Mouse (Mus musculus) left cerebral cortex, postnatal 25 days (tissue): Measurements from ENCODE around the gene Bax. TPM values are rescaled to one million over a fixed set of nuclear protein-coding genes. Genes with fewer than 3 reads are reported as not detected.

Experiments used
- DNase-seq, 2 experiments: peaks; one replicate each; pipeline ENCODE4 v3.0.0; 2022; ENCODE audit warnings: low spot score in 2 of 2, mixed read lengths in 1 of 2
- intact Hi-C: fragments of 180-260 bp; cut with DNase I; formaldehyde crosslinking; loops from one replicate; pipeline ENCODE4 v1.15.1; 2025
- total RNA-seq, 2 experiments: library from RNA; stranded (reverse); gene quantifications; 2 replicates each; pipeline ENCODE4 v1.2.3; 2021

Bax gene
- total RNA-seq, 2 experiments from 2014 or later, result 67.0 to 69.8 TPM

- intact Hi-C loops, result loop anchor here (10.0 kb wide), 1 partner anchor 245 kb away; the partner anchor contains the start of gene Dbp
- peak; percentile 94 to 99 for DNase-seq
These were observed 7.0 kb downstream of the Bax start, which contains the start of gene Ftl1 for GRCm38 (mm10) chr7:45459564-45460140. Gene Ftl1 (minus strand): TSS chr7:45459884.

GRCm38 (mm10) chr7:45458748-45459563 is 7.7 kb downstream of the Bax start:
- intact Hi-C loops, result no loop called here
- peak; percentile 70 to 80 for DNase-seq

DNA sequence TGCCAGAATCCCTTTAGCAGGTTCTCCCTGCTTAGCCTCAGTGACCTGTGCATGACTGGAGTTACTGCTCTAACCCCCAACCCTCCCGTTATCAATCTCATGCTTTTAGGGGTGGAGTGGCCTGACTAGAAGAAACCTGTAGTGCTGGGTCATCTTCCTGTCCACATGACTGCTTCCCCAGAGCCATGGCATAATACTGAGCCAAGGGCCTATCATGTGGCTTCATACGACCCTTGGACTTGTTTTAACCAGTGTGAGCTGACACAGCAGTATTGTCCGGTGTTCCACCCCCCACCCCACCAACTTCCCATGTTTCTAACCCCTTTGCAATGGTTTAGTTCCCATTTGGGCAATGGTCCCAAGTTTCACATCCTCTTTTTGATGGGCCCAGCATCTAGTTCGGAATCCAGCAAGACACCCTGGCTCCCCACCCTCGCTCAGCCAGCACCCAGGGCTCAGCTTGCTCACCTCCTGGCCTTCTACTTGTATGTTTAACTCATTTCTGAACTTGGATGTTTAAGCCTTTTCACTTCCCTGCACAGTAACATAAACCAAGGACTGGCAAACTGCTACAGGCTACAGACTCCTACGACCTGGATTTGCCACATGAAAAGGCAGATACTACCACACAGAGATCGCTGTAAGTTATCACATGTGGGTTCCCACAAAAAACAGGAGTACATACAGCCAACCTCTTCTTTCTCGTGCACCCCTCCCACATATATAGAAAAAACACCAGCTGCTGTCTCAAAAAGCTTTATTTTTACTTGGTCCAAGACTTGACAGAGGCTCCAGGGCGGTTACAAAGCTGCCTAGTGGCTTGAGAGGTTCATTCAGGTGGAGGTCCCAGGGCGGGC is 9.3 kb downstream of the Bax start:
- peak in 1 of 2 experiments; percentile 55 for DNase-seq
- intact Hi-C loops, result no loop called here

- DNase-seq, result no peak
- intact Hi-C loops, result no loop called here
These were observed 9.9 kb downstream of the Bax start for GRCm38 (mm10) chr7:45456721-45457203.

- DNase-seq, result no peak
- intact Hi-C loops, result no loop called here
These were observed 10.6 kb downstream of the Bax start for GRCm38 (mm10) chr7:45455932-45456696.

- intact Hi-C loops, result loop anchor here (5.0 kb wide), 1 partner anchor 107 kb away; no protein-coding TSS in a partner anchor
- no peak for DNase-seq
These were observed 11.7 kb downstream of the Bax start for GRCm38 (mm10) chr7:45454971-45455370.

- intact Hi-C loops, result loop anchor here (5.0 kb wide), 1 partner anchor 111 kb away; no protein-coding TSS in a partner anchor
- peak; percentile 87 to 93 for DNase-seq
These were observed 15.2 kb downstream of the Bax start for GRCm38 (mm10) chr7:45451344-45451982.

GRCm38 (mm10) chr7:45449974-45450373 is 16.7 kb downstream of the Bax start:
- intact Hi-C loops, result loop anchor here (5.0 kb wide), 1 partner anchor 112 kb away; no protein-coding TSS in a partner anchor
- DNase-seq, result no peak

DNA sequence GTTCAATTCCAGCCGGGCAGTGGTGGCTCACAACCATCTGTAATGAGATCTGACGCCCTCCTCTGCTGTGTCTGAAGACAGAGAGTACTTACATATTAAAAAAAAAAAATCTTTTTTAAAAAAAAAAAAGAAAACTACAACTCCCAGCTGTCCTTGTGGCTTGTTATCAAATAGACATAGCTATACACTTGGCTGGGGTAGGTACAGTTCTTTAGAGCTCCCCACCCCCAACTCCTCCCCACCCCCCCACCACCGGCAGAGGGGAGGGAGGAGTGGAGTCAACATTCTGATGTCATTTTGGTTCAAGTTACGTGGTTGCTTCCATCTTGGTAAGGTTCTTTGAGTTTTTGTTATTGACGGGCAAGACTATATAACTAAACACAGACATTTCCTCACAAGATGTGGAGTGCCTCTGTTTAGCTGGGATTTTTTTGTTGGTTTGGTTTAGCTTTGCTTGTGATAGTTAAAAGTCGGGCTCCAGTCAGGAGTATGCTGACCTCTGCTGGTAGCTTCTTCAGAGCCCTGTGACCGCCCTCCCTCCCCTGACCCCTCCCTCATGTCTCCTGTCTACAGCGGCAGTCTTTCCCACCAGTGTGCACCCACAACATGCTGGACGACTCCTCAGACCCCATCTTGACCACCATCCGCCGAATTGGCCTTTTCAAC is 19.2 kb downstream of the Bax start:
- DNase-seq, result no peak
- intact Hi-C loops, result no loop called here

GRCm38 (mm10) chr7:45446589-45446988 is 20.1 kb downstream of the Bax start:
- intact Hi-C loops, result no loop called here
- DNase-seq, result no peak

GRCm38 (mm10) chr7:45443526-45444420 is 22.9 kb downstream of the Bax start:
- intact Hi-C loops, result no loop called here
- no peak for DNase-seq

DNA sequence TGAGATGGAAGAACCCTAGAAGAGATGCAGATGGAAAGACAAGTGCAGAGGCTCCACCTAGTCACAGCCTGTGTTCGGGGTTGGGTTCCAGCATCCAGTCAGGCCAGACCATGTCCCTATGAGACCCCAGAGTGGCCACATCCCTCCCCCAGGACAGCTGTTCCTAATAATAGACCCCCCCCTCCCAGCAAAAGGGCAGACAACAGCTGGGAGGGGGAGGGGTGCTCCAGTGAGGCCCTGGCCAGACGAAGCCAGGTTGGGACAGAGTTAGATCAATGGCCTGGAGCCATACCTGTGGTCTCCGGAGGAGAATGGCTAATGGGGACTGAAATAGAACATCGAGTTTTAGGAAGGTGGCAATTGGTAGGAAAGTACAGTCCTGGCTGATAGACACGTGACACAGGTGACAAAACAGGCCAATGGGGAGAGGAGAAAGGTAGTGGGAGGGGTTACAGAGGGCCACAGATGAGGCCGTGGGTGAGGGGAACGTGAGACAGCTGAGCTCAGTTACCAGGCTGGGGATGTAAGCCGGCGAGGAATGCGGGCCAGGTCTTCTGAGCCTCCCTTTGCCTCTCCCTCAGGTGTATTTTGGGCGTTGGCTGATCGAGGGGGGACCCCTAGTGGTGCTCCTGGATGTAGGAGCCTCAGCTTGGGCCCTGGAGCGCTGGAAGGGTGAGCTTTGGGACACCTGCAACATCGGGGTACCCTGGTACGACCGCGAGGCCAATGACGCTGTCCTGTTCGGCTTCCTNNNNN is 29.0 kb downstream of the Bax start, which contains the start of gene Ruvbl2:
Gene Ruvbl2, minus strand, starts transcription at position 576 of the 756 bp plus-strand sequence.
- intact Hi-C loops, result no loop called here

DNA sequence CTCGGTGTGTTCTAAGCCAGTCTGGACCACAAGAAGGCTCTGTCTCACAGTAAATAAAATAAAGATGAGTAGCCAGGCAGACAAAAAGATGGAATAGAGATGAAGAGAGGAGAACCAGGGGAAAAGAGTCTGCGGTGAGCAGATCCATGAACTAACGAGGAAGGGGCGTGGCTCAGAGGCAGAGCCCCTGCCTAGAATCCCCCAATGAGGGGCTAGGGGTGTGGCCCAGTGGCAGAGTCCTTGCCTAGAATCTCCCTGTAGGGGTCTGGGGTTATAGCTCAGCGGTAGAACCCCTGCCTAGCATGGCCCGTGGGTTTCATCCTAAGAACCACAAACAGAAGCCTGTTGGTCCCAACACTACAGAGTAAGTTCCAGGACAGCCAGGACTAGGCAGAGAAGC is 29.7 kb downstream of the Bax start:
- intact Hi-C loops, result no loop called here
- DNase-seq, result no peak

More for the DNA sequence above, 29.0 kb downstream of the Bax start, which contains the start of gene Ruvbl2:
- DNase-seq, result no peak

GRCm38 (mm10) chr7:45436444-45436843 is 30.3 kb downstream of the Bax start:
- intact Hi-C loops, result no loop called here
- DNase-seq, result no peak

DNA sequence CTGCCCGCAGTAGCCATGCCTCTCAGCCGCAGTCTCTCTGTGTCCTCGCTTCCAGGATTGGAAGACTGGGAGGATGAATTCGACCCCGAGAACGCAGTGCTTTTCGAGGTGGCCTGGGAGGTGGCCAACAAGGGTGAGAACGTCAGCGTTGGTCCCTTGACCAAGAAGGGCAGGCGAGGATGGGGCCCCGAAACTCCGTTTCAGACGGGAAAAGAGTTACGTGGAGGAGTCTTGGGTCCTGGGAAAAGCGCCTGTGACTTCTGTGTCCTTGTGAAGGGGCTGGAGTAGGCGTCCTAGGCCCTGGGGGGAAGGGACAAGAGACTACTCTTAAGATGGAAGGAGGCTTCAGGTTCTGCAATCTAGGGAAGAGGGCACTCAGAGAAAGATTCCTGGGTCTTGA is 31.7 kb downstream of the Bax start:
- intact Hi-C loops, result loop anchor here (2.0 kb wide), 1 partner anchor 30 kb away; the partner anchor contains the start of gene Kcna7
- DNase-seq, result peak in 1 of 2 experiments; percentile 16
